Mouse (Mus musculus) heart, embryonic 16.5 days (tissue): ENCODE results near the gene Fbxw17. TPM values are rescaled to one million over a fixed set of nuclear protein-coding genes. Genes with fewer than 3 reads are reported as not detected.
"Not testable (repeated sequence)": the region's sequence is repeated elsewhere in the genome, so short reads cannot be mapped to it uniquely, and the experiment has no call there.

Experiments
- ATAC-seq: fragments of 200-750 bp; cut with Nextera tagmentation; replicated peaks from 2 replicates; pipeline ENCODE4 v1.8.0; 2017; ENCODE audit warnings: moderate number of reproducible peaks; ENCODE audit not compliant: insufficient read depth, low FRiP score; ENCODE audit errors: extremely low read depth
- H3K27ac ChIP-seq: fragments of 300-500 bp; sonication (generic); 2 replicates; pipeline ENCODE4 v1.5.1; 2014; ENCODE audit warnings: mild to moderate bottlenecking, low read length, control low read depth, moderate library complexity
- H3K27me3 ChIP-seq: fragments of 300-500 bp; sonication (generic); 2 replicates; pipeline ENCODE4 v1.6.1; 2014; ENCODE audit warnings: low read length, mixed read lengths; ENCODE audit not compliant: control insufficient read depth, insufficient read depth
- H3K36me3 ChIP-seq: fragments of 300-500 bp; sonication (generic); 2 replicates; pipeline ENCODE4 v1.6.1; 2014; ENCODE audit not compliant: control insufficient read depth, insufficient read depth
- H3K4me1 ChIP-seq: fragments of 300-500 bp; sonication (generic); 2 replicates; pipeline ENCODE4 v1.6.1; 2014; ENCODE audit warnings: low read length, mixed read lengths; ENCODE audit not compliant: control insufficient read depth, insufficient read depth
- H3K4me2 ChIP-seq: fragments of 300-500 bp; sonication (generic); 2 replicates; pipeline ENCODE4 v1.6.1; 2014; ENCODE audit warnings: low read depth, mild to moderate bottlenecking, control low read depth, low read length
- H3K4me3 ChIP-seq: fragments of 300-500 bp; sonication (generic); 2 replicates; pipeline ENCODE4 v1.5.1; 2014; ENCODE audit warnings: mild to moderate bottlenecking, control low read depth, low read length
- H3K9ac ChIP-seq: fragments of 300-500 bp; sonication (generic); 2 replicates; pipeline ENCODE4 v1.6.1; 2014; ENCODE audit warnings: low read length, control low read depth
- H3K9me3 ChIP-seq: fragments of 300-500 bp; sonication (generic); replicated peaks from 2 replicates; pipeline ENCODE4 v1.6.1; 2016; ENCODE audit warnings: low read length; ENCODE audit not compliant: control insufficient read depth
- WGBS: fragments of 180-500 bp; shearing (Covaris S2); extraction: QIAGEN DNeasy Blood & Tissue Kit; methylation state at CpG from one replicate; pipeline ENCODE4 v1.1.7; 2014; 5-methylcytosine and 5-hydroxymethylcytosine counted together
- polyA plus RNA-seq: library from polyadenylated mRNA; unstranded; fragments of >200 nt; fragmentation: Nextera tagmentation; extraction: Ambion mirVana; gene quantifications from 2 replicates; pipeline ENCODE4 v1.2.1, GENCODE M21; 2015

Gene Fbxw17
- polyA plus RNA-seq, 1 experiment from 2014 or later, result 17.7 TPM

- not testable (repeated sequence) for H3K27ac ChIP-seq, H3K27me3 ChIP-seq, H3K36me3 ChIP-seq, H3K4me1 ChIP-seq, H3K4me3 ChIP-seq, H3K4me2 ChIP-seq, H3K9me3 ChIP-seq, H3K9ac ChIP-seq, ATAC-seq
- WGBS, result 62% methylated on average over 9 of the region's 9 CpGs
Observed at GRCm38 (mm10) chr13:50452266-50452665, 34.6 kb downstream of the Fbxw17 start.

- 24% methylated on average over 4 of the region's 4 CpGs for WGBS
- H3K27me3 ChIP-seq, result no peaks in the 10 kb centered on the region
- no peak for ATAC-seq
- no peak overlapping the region for H3K4me3 ChIP-seq
- H3K27ac ChIP-seq, result no peak overlapping the region
- H3K4me2 ChIP-seq, result no peak overlapping the region
- H3K9ac ChIP-seq, result no peak overlapping the region
- no peaks in the 10 kb centered on the region for H3K9me3 ChIP-seq
- H3K4me1 ChIP-seq, result no peaks in the 10 kb centered on the region
- no peaks in the 10 kb centered on the region for H3K36me3 ChIP-seq
Observed at GRCm38 (mm10) chr13:50453426-50453825, 35.8 kb downstream of the Fbxw17 start.

DNA sequence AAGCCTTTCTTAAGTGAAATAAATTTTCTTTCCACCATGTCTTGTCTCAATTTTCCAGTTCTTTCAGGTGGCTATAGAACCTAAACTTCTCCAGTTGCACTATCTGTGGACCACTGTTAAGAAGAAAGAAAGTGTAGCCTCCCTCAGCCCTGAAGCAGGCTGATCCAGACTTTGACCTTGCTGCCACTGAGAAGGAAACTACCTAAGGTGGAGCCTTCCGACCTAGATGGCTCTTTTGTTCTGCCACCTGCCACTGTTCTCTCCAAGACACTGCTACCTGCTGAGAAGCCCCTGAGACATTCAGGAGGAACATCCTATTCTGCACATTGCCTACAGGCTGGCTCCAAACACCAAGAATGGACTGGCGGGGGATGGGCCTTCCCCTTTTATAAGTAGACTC is 42.8 kb downstream of the Fbxw17 start:
- 58% methylated on average over 2 of the region's 2 CpGs for WGBS
- not testable (repeated sequence) for ATAC-seq, H3K9me3 ChIP-seq, H3K4me2 ChIP-seq, H3K27ac ChIP-seq, H3K27me3 ChIP-seq, H3K4me1 ChIP-seq, H3K4me3 ChIP-seq, H3K36me3 ChIP-seq, H3K9ac ChIP-seq

DNA sequence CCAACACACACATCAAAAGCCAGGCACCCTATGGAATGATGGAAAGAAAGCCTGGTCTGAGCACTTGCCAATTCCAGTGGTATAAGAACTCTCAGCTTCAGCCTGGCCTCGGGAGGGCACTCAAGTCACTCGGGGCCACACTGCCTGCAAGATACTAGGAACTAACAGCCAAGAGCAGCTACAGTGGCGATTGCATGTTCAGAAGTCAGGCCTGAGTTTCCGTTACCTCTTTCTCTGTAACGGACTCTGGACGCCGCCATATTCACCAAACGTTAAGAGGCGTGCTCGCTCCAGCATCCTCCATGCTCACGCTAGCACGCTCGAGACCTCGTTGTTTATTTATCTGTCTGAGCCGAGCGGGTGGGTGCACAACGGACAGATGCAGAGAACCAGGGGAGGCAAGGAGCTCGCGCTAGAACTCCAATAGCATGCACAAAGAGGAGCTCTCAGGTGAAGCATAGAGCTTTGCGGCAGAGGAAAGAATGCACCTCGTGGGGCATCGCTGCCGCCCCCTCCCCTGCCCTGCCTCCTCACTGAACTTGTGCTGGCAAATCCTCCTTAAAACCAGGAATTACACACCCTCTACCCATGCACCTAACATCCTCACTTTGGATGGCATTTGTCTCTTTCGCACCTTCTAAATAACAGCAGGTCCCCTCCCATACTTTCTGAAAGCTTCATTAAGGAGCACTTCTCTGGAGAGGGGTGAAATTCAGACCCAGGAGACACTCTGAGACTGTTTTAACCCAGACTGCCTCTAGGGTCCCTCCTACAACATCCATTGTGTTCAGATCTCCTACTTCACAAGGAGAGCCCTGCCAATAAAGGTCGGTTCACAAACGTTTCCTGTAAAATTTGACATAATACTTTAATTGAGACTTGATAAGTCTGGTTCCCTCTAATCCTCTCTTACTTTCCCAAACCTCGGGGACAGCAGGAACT is 47.2 kb downstream of the Fbxw17 start:
- Histone ChIP-seq H3K9me3 (no peaks in the 10 kb centered on the region), H3K27ac (no peak overlapping the region), H3K4me2 (peak overlapping the region; percentile 50), H3K4me3 (peak overlapping the region; percentile 4), H3K9ac (no peak overlapping the region), H3K36me3 (no peaks in the 10 kb centered on the region), H3K27me3 (no peaks in the 10 kb centered on the region), H3K4me1 (no peaks in the 10 kb centered on the region)
- no peak for ATAC-seq
- WGBS, result 24% methylated on average over 27 of the region's 27 CpGs

DNA sequence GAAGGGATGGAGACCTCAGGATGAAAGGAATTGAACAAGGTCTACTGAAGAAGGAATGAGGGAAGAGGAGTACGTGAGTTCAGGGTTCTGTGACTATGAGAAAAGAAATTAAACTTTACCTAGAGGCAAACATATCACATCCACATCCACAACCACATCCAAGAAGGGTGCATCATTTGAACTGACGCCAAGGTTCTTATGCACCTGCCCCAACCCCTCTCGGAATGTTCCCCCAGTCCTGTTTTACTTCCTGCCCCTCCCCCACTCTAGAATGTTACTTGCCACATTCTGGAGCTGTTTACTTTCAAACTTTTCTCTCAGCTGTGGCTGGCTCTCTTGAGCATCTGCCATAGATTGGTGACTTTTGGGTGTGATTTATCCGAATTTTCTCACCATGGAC is 49.3 kb downstream of the Fbxw17 start, which contains the start of gene Nutm2:
TSS of gene Nutm2 (plus strand) at position 301 of the 400 bp plus-strand sequence.
- WGBS, result 65% methylated on average over 4 of the region's 4 CpGs
- no peak within 1 kb of the TSS for H3K9ac ChIP-seq
- no peaks in the 10 kb centered on the region for H3K4me1 ChIP-seq
- no peak within 1 kb of the TSS for H3K4me3 ChIP-seq
- H3K36me3 ChIP-seq, result no peaks in the 10 kb centered on the region
- H3K9me3 ChIP-seq, result no peaks in the 10 kb centered on the region
- H3K4me2 ChIP-seq, result no peak within 1 kb of the TSS
- no peaks in the 10 kb centered on the region for H3K27me3 ChIP-seq
- H3K27ac ChIP-seq, result no peak within 1 kb of the TSS
- no peak for ATAC-seq

Other genes starting within 250 kb of the Fbxw17 start
- not detected in 2 replicates for gene Gm906, start 167.6 kb upstream of the Fbxw17 start, polyA plus RNA-seq
- not detected in 2 replicates for gene Gm47429, start 26.0 kb downstream of the Fbxw17 start, polyA plus RNA-seq
- gene Nutm2, start 49.4 kb downstream of the Fbxw17 start, polyA plus RNA-seq, result not detected in 2 replicates
- not detected in 2 replicates for gene Gm904, start 225.4 kb downstream of the Fbxw17 start, polyA plus RNA-seq